Mouse (Mus musculus) heart, adult 9 months (tissue): ENCODE data around the gene 1700017D01Rik.
"Not testable (repeated sequence)": the region's sequence is repeated elsewhere in the genome, so short reads cannot be mapped to it uniquely, and the experiment has no call there.

Experiments
- DNase-seq, 2 experiments: peaks; one replicate each; pipeline ENCODE4 v3.0.0; 2022; ENCODE audit warnings: low spot score in 2 of 2

1700017D01Rik gene

GRCm38 (mm10) chr19:11130776-11131175 lies at the start of gene 1700017D01Rik:
Gene 1700017D01Rik (minus strand): TSS chr19:11130876.
- DNase-seq: not testable (repeated sequence)

GRCm38 (mm10) chr19:11177464-11177863 lies 46.8 kb upstream of the 1700017D01Rik start:
- no peak for DNase-seq

- no peak for DNase-seq
Observed at GRCm38 (mm10) chr19:11165172-11165571, 34.5 kb upstream of the 1700017D01Rik start, which contains the start of gene 1700025F22Rik. Gene 1700025F22Rik (minus strand): TSS chr19:11165320.

- DNase-seq: not testable (repeated sequence)
Observed at GRCm38 (mm10) chr19:11157890-11158289, 27.2 kb upstream of the 1700017D01Rik start.

- no peak for DNase-seq
Observed at GRCm38 (mm10) chr19:11135336-11135735, 4.7 kb upstream of the 1700017D01Rik start.

GRCm38 (mm10) chr19:11134852-11135251 lies 4.2 kb upstream of the 1700017D01Rik start:
- DNase-seq: no peak

GRCm38 (mm10) chr19:11129702-11130101 lies 974 bp downstream of the 1700017D01Rik start:
- no peak for DNase-seq

GRCm38 (mm10) chr19:11121016-11121420 lies 9.7 kb downstream of the 1700017D01Rik start:
- peak; percentile 17 to 20 for DNase-seq

GRCm38 (mm10) chr19:11119338-11119737 lies 11.3 kb downstream of the 1700017D01Rik start:
- DNase-seq: no peak

GRCm38 (mm10) chr19:11107746-11108145 lies 22.9 kb downstream of the 1700017D01Rik start:
- peak; percentile 70 to 73 for DNase-seq

GRCm38 (mm10) chr19:11101880-11102279 lies 28.8 kb downstream of the 1700017D01Rik start:
- no peak for DNase-seq

GRCm38 (mm10) chr19:11098401-11098800 lies 32.3 kb downstream of the 1700017D01Rik start:
- no peak for DNase-seq

GRCm38 (mm10) chr19:11092131-11092530 lies 38.5 kb downstream of the 1700017D01Rik start:
- not testable (repeated sequence) for DNase-seq

- no peak for DNase-seq
Observed at GRCm38 (mm10) chr19:11080934-11081333, 49.7 kb downstream of the 1700017D01Rik start, which contains the start of gene Ms4a8a. Gene Ms4a8a (minus strand): TSS chr19:11081102.

- DNase-seq: no peak
Observed at GRCm38 (mm10) chr19:11070364-11070763, 60.3 kb downstream of the 1700017D01Rik start.

- no peak for DNase-seq
Observed at GRCm38 (mm10) chr19:11065202-11065875, 65.3 kb downstream of the 1700017D01Rik start.

- DNase-seq: no peak
Observed at GRCm38 (mm10) chr19:11060900-11061299, 69.8 kb downstream of the 1700017D01Rik start.

GRCm38 (mm10) chr19:11059967-11060366 lies 70.7 kb downstream of the 1700017D01Rik start:
- no peak for DNase-seq

- peak; percentile 82 to 84 for DNase-seq
Observed at GRCm38 (mm10) chr19:11055700-11056099, 75.0 kb downstream of the 1700017D01Rik start.

GRCm38 (mm10) chr19:11053277-11053676 lies 77.4 kb downstream of the 1700017D01Rik start:
- DNase-seq: no peak

GRCm38 (mm10) chr19:11052877-11053276 lies 77.8 kb downstream of the 1700017D01Rik start:
- no peak for DNase-seq

- DNase-seq: peak; percentile 47 to 68
Observed at GRCm38 (mm10) chr19:11050286-11050685, 80.4 kb downstream of the 1700017D01Rik start.

GRCm38 (mm10) chr19:11049426-11049825 lies 81.2 kb downstream of the 1700017D01Rik start:
- DNase-seq: no peak
